Mouse (Mus musculus) liver (tissue): ENCODE measurements around the gene Olfr1163.
"Not testable (repeated sequence)": the region's sequence is repeated elsewhere in the genome, so short reads cannot be mapped to it uniquely, and the experiment has no call there.

Experiments
- DNase-seq: peaks from one replicate; pipeline ENCODE4 v3.0.0-alpha.2; 2020; ENCODE audit warnings: mixed read lengths

Gene Olfr1163

DNA sequence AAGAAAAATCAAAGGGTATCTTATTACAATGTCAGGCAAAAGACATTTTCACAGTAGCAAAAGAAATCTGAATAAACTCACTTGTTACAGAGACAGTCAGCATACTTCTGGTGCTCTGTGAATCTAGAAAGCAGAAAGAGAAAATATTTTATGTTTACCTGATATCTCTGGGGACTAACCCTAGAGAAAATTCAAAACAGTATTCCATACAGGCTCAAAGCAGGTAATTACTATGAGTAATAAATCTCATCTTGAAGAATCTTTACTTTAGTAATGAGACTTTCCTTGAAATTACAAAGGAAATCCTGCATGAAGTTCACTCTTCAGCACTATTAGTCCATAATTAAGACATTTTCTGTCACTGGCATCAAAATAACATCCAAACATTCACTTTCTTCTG, at the start of gene Olfr1163:
TSS of gene Olfr1163 (minus strand) at position 101 of the 400 bp plus-strand sequence.
- no peak for DNase-seq

DNA sequence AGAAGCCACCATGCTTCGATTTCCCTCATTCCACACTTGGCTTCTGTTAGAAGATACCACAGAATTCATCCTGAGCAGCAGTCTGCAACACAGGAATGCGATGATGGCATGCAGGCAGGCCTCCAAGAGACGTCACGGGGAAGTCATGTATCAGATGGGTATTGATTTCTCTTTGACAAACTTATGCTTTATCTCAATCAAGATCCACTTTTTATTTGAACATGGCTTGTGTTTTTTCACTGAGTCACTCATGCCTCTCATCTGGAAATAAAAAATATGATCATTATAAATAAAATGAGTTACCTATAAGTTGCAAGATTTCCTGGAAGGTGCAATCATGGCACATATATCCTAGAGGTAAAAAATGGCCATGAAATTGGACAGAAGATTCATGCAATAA, 22.2 kb upstream of the Olfr1163 start, which contains the start of gene Olfr1164:
TSS of gene Olfr1164 (minus strand) at position 101 of the 400 bp plus-strand sequence.
- no peak for DNase-seq

DNA sequence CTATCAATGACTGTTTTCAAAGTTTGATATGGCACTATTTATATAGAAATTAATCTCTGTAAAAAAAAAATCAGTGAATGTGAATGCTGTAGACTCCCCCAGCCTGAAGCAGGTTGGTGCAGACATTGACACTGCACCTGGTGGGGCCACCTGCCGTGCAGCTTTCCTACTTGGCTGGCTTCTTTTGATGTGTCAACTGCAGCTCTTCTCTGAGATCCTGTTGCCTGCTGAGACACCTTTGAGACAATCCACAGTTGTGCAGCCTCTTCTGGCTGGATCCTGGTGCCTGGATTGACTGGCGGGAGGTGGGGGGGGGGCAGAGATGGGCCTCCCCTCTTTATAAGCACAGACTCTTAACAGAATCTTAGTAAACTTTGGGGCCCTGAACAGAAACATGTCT, 8.0 kb downstream of the Olfr1163 start:
- no peak for DNase-seq

DNA sequence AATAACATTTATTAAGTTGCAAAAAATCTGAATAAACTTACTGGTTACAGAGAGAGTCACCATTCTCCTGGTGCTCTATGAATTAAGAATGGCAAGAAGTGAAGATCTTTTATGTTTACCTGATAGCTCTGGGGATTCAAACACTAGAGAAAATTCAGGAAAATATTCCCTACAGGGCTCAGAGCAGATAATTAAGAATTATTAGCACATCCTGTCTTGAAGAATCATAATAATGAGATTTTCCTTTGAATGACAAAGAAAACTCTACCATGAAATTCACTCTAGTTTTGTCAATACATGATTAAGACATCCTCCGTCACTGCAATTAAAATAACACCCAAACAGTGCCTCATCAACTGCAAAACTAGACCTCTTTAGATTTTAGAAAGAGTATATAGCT, 20.6 kb downstream of the Olfr1163 start, which contains the start of gene Olfr1162:
TSS of gene Olfr1162 (minus strand) at position 101 of the 400 bp plus-strand sequence.
- no peak for DNase-seq

DNA sequence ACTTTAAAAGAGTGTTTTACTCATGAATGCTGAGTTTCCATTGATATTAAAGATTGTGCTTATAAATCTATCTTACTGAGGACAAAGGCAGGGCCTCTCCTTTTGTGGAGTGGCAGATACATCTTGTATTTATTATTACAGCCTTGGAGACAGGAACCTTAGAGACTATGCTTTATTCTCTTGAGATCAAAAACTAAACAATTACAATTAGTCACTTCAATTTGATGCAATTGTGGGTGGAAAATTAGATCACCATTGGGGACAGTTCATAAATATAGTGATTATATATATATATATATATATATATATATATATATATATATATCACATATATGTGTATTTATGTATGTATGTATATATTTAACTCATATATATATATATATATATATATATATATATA, 34.0 kb downstream of the Olfr1163 start, which contains the start of gene Olfr73:
TSS of gene Olfr73 (minus strand) at position 101 of the 400 bp plus-strand sequence.
- no peak for DNase-seq

DNA sequence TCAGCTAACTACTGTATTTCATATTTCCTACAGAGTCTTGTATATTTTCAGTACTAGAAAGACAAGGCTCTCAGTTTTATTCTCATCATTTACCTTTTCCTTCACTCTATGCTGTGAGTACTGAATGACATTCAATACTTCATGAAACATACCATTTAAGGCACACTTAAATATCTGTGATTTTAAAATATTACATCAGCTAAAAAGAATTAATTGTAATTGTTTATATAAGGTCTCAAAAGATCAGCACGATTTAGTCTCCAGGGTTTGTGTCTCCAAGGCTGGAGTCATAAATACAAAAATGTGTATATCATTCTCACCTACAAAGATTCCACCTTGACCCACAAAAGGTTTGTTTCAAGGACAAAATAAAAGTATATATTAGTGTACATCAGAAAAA, 49.2 kb downstream of the Olfr1163 start, which contains the start of gene Olfr1161:
TSS of gene Olfr1161 (plus strand) at position 301 of the 400 bp plus-strand sequence.
- not testable (repeated sequence) for DNase-seq
